Mouse (Mus musculus) ES-Bruce4 (cell line): ENCODE measurements around the gene Marf1. TPM values are rescaled to one million over a fixed set of nuclear protein-coding genes. Genes with fewer than 3 reads are reported as not detected.

Experiments
- H3K27ac ChIP-seq: 2 replicates; pipeline ENCODE4 v1.5.1; 2012; ENCODE audit warnings: low read length, inconsistent platforms; ENCODE audit not compliant: insufficient read depth
- H3K27me3 ChIP-seq: 2 replicates; pipeline ENCODE4 v1.6.1; 2012; ENCODE audit warnings: mild to moderate bottlenecking, low read length, inconsistent platforms; ENCODE audit not compliant: control insufficient read depth, poor library complexity, insufficient read depth, severe bottlenecking
- H3K36me3 ChIP-seq: 2 replicates; pipeline ENCODE4 v1.6.1; 2012; ENCODE audit warnings: inconsistent platforms, mild to moderate bottlenecking, low read length, moderate library complexity; ENCODE audit not compliant: control insufficient read depth, poor library complexity, insufficient read depth, severe bottlenecking
- H3K4me1 ChIP-seq: one replicate; pipeline ENCODE4 v1.8.1; 2011; ENCODE audit warnings: low read length; ENCODE audit not compliant: control insufficient read depth, insufficient read depth
- H3K4me3 ChIP-seq: 2 replicates; pipeline ENCODE4 v1.5.1; 2011; ENCODE audit warnings: low read depth, mild to moderate bottlenecking, low read length
- H3K9ac ChIP-seq: 2 replicates; pipeline ENCODE4 v1.6.1; 2012; ENCODE audit warnings: low read depth, mild to moderate bottlenecking, inconsistent platforms; ENCODE audit not compliant: poor library complexity, severe bottlenecking
- H3K9me3 ChIP-seq: replicated peaks from 2 replicates; pipeline ENCODE4 v1.6.1; 2012; ENCODE audit warnings: mild to moderate bottlenecking, low read length, inconsistent platforms; ENCODE audit not compliant: control insufficient read depth, poor library complexity, insufficient read depth, severe bottlenecking
- CTCF ChIP-seq: IDR thresholded peaks from one replicate; pipeline ENCODE4 v1.8.1; 2011; ENCODE audit warnings: low read depth, low read length
- EP300 ChIP-seq: IDR thresholded peaks from 2 replicates; pipeline ENCODE4 v1.6.1; 2011; ENCODE audit warnings: low read depth, low read length; ENCODE audit not compliant: insufficient read depth
- POLR2A ChIP-seq: IDR thresholded peaks from one replicate; pipeline ENCODE4 v1.8.1; 2011; ENCODE audit warnings: low read length; ENCODE audit not compliant: insufficient read depth
- polyA plus RNA-seq: library from polyadenylated mRNA; stranded (reverse); fragments of >200 nt; gene quantifications from 2 replicates; pipeline ENCODE4 v1.2.4, GENCODE M21; 2011; ENCODE audit warnings: low read depth; ENCODE audit not compliant: missing spikeins, insufficient read depth, insufficient read length

Marf1 gene
- polyA plus RNA-seq, 1 experiment, result 72.3 TPM

DNA sequence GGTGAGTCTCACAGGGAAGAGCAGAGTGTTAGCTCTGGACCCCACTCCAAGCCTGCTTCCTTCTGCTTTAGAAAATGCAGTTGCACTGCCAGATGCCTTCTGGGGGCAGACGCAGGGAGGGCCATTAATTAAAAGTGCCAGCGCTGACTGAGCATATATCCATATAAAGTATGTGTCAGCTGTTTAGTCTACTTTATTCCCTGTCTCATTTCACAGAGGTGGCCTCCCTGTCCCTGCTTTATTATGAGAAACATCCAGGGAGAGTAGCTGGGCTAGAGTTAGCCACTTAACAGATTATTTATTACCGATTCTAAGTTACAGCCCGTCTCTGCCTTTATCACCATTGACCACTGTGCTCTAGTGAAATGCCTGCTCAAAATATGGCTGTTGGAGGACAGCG is 19.2 kb upstream of the Marf1 start:
- TF ChIP-seq CTCF (no peak), EP300 (no peak), POLR2A (no peak)
- H3K4me1 ChIP-seq, result no peaks in the 10 kb centered on the region
- no peak overlapping the region for H3K27ac ChIP-seq
- no peak overlapping the region for H3K9ac ChIP-seq
- H3K4me3 ChIP-seq, result no peak overlapping the region
- H3K9me3 ChIP-seq, result no peaks in the 10 kb centered on the region
- H3K27me3 ChIP-seq, result no peaks in the 10 kb centered on the region
- peaks cover 90% of the 10 kb centered on the region for H3K36me3 ChIP-seq

DNA sequence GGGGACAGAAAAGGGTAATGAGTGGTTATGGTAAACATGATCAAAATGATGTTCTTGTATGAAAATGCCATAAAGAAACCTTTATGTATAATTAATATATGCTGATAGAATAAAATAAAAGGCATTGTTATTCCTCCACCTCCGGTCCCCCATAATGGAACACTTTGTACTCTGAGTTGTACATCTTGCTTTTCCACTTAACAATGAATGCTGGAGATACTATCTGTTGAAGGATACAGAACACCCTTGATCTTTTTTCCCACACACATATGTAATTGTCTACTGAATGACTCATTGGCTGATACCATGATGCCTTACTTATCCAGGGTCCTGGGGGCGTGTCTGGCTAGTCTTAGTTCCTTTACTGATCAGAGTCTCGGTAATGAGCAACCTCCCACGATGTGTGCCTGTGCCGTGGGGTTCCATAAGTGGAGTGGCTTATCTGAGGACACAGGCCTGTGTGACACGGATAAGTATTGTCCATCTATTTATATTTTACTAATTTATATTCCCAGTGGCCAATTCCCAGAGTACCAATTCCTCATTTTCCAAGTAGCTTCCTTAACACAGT is 17.1 kb upstream of the Marf1 start:
- Histone ChIP-seq H3K27me3 (no peaks in the 10 kb centered on the region), H3K27ac (no peak overlapping the region), H3K9ac (no peak overlapping the region), H3K4me3 (no peak overlapping the region), H3K36me3 (peaks cover 94% of the 10 kb centered on the region), H3K4me1 (no peaks in the 10 kb centered on the region), H3K9me3 (no peaks in the 10 kb centered on the region)
- no peak for TF ChIP-seq POLR2A
- no peak for TF ChIP-seq EP300
- no peak for TF ChIP-seq CTCF

DNA sequence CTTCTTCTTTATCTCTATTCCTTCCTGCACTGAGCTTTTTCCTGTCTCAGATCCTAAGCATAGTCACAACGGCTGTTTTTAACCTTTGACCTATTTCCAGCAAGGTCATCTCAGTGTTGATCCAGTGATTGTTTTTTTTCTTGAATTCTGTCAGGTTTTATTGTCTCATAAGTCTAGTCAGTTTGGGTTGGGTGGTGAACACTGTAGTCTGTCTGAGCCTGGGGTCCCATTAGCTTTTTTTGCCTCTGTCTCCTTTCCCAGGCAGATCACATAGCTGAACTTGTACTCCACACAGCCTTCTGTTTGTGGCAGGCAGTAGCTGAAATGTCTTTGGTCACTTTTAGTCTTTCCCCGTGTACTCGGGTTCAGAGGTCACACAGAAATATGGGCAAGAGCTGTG is 14.9 kb upstream of the Marf1 start:
- peaks cover 2% of the 10 kb centered on the region for H3K4me1 ChIP-seq
- no peak overlapping the region for H3K4me3 ChIP-seq
- TF ChIP-seq EP300, result no peak
- TF ChIP-seq CTCF, result no peak
- no peak for TF ChIP-seq POLR2A
- peak overlapping the region; percentile 82; the same call in 1 of the 2 replicates for H3K27ac ChIP-seq
- H3K9me3 ChIP-seq, result no peaks in the 10 kb centered on the region
- H3K9ac ChIP-seq, result no peak overlapping the region
- H3K36me3 ChIP-seq, result peaks cover 92% of the 10 kb centered on the region
- no peaks in the 10 kb centered on the region for H3K27me3 ChIP-seq

GRCm38 (mm10) chr16:14169706-14170105 is 6.6 kb upstream of the Marf1 start:
- Histone ChIP-seq H3K4me3 (no peak overlapping the region), H3K9me3 (no peaks in the 10 kb centered on the region), H3K4me1 (peaks cover 2% of the 10 kb centered on the region), H3K27me3 (no peaks in the 10 kb centered on the region), H3K9ac (no peak overlapping the region), H3K36me3 (peaks cover 48% of the 10 kb centered on the region), H3K27ac (no peak overlapping the region)
- TF ChIP-seq EP300 (no peak), CTCF (no peak), POLR2A (no peak)

GRCm38 (mm10) chr16:14166490-14166889 is 3.3 kb upstream of the Marf1 start:
- Histone ChIP-seq H3K9ac (no peak overlapping the region), H3K4me3 (no peak overlapping the region), H3K27me3 (no peaks in the 10 kb centered on the region), H3K27ac (0 out of 2 replicates have a peak overlapping the region, but pooled peaks have one; percentile 20), H3K9me3 (no peaks in the 10 kb centered on the region), H3K4me1 (peaks cover 2% of the 10 kb centered on the region), H3K36me3 (peaks cover 24% of the 10 kb centered on the region)
- TF ChIP-seq POLR2A, result no peak
- TF ChIP-seq CTCF, result no peak
- no peak for TF ChIP-seq EP300

- TF ChIP-seq EP300 (no peak), POLR2A (no peak), CTCF (no peak)
- H3K36me3 ChIP-seq, result peaks cover 3% of the 10 kb centered on the region; the same call in 1 of the 2 replicates
- peak overlapping the region; percentile 85 for H3K4me3 ChIP-seq
- no peaks in the 10 kb centered on the region for H3K9me3 ChIP-seq
- peaks cover 2% of the 10 kb centered on the region for H3K4me1 ChIP-seq
- no peaks in the 10 kb centered on the region for H3K27me3 ChIP-seq
- H3K9ac ChIP-seq, result peak overlapping the region; percentile 83
- peak overlapping the region; percentile 56 for H3K27ac ChIP-seq
These were observed 580 bp upstream of the Marf1 start for GRCm38 (mm10) chr16:14163731-14164130.
